Comparison of ENCODE assay signal across 8 mouse cellular contexts in the genomic region with DNA sequence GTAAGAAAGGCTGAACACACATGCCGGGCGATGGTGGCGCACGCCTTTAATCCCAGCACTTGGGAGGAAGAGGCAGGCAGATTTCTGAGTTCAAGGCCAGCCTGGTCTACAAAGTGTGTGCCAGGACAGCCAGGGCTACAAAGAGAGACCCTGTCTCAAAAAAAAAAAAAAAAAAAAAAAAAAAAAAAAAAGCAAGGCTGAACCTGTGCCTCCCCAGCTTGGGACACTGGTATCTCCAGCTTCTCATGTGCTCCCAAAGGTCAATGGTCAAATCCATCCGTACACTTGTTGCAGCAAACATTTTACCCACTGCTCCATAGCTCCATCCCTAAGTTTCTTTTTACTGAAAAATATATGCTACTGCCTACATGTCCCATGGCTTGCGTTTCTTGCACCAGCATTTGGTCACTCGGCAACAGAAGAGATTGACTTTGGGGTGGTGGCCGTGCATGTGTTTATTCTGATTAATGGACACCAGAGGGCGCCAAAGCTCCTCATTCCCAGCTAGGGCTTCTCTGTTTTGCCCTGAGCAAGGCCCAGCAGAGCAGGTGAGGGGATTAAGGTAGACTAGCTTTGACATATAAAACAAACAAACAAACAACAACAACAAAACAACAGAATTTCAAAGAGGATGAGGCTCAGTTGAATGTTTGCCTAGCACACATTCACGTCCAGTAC. TPM values are rescaled to one million over a fixed set of nuclear protein-coding genes. Genes with fewer than 3 reads are reported as not detected.
DNase-seq lines count a peak whose midpoint lies in the region; ATAC-seq lines count a peak whose summit lies in the region.

No protein-coding gene starts in this region.

- DNase-seq in left cerebral cortex, adult 18-20 months (ENCODE audit: low spot score in 2 of 2), result peak; percentile 57 to 69
- DNase-seq in left cerebral cortex, adult 11 months (ENCODE audit: low spot score), result no peak
- peak; percentile 71 for DNase-seq in cerebellum, adult 11-12 months
- peak; percentile 85 for DNase-seq in forelimb bud, embryonic 11.5 days (ENCODE audit: low read depth, low spot score)
- peak; percentile 74 for DNase-seq in hindlimb bud, embryonic 11.5 days (ENCODE audit: extremely low spot score, low read depth, low spot score)
- DNase-seq in left cerebral cortex, postnatal 14 days (ENCODE audit: low spot score in 2 of 2), result peak; percentile 59 to 77
- peak; percentile 61 for DNase-seq in right cerebral cortex, postnatal 4 days

- intact Hi-C loops in left cerebral cortex, postnatal 14 days (cut with DNase I), result loop anchor here (10.0 kb wide), 1 partner anchor 273 kb away; no protein-coding TSS in a partner anchor

- ATAC-seq in megakaryocyte progenitor cell, adult 5-6 weeks (replicated peaks; ENCODE audit: poor library complexity), result peak; percentile 85

RNA-seq across cellular contexts. Expression of a gene that starts 9.2 kb away (rescaled TPM):
- 10 to 100 TPM; 22.5 to 23.4 TPM for total RNA-seq in left cerebral cortex, adult 18-20 months (2021)
- total RNA-seq in left cerebral cortex, postnatal 14 days (2021), result 10 to 100 TPM; 17.5 to 19.2 TPM
- total RNA-seq in megakaryocyte progenitor cell, adult 5-6 weeks (2015), result 5.3 and 6.6 TPM in 2 replicates
- 15.5 and 19.0 TPM in 2 replicates for total RNA-seq in megakaryocyte progenitor cell, adult 5-6 weeks (2017)

RNA-seq across cellular contexts. Expression of a gene that starts 9.3 kb away (rescaled TPM):
- 10 to 100 TPM; 51.8 to 55.1 TPM for total RNA-seq in left cerebral cortex, adult 18-20 months (2021)
- 10 to 100 TPM; 43.9 to 46.0 TPM for total RNA-seq in left cerebral cortex, postnatal 14 days (2021)
- 43.8 and 44.9 TPM in 2 replicates for total RNA-seq in megakaryocyte progenitor cell, adult 5-6 weeks (2015)
- 52.1 and 63.7 TPM in 2 replicates for total RNA-seq in megakaryocyte progenitor cell, adult 5-6 weeks (2017)

RNA-seq across cellular contexts. Expression of a gene that starts 14.1 kb away (rescaled TPM):
- total RNA-seq in left cerebral cortex, adult 18-20 months (2021), result 100 to 1,000 TPM; 108 to 114 TPM
- total RNA-seq in left cerebral cortex, postnatal 14 days (2021), result 100 to 1,000 TPM; 129 TPM
- total RNA-seq in megakaryocyte progenitor cell, adult 5-6 weeks (2015), result 58.8 and 63.2 TPM in 2 replicates
- 64.0 and 71.1 TPM in 2 replicates for total RNA-seq in megakaryocyte progenitor cell, adult 5-6 weeks (2017)

RNA-seq across cellular contexts. Expression of a gene that starts 55.2 kb away (rescaled TPM):
- 10 to 100 TPM; 73.8 to 74.8 TPM for total RNA-seq in left cerebral cortex, adult 18-20 months (2021)
- 10 to 100 TPM; 68.8 to 76.2 TPM for total RNA-seq in left cerebral cortex, postnatal 14 days (2021)
- total RNA-seq in megakaryocyte progenitor cell, adult 5-6 weeks (2015), result 49.4 and 56.5 TPM in 2 replicates
- 21.1 and 21.8 TPM in 2 replicates for total RNA-seq in megakaryocyte progenitor cell, adult 5-6 weeks (2017)
